Mouse (Mus musculus) heart, adult 2 months (tissue): ENCODE data around the gene Ms4a18. TPM values are rescaled to one million over a fixed set of nuclear protein-coding genes. Genes with fewer than 3 reads are reported as not detected.

ENCODE experiments used
- DNase-seq, 2 experiments: peaks; one replicate each; pipeline ENCODE4 v3.0.0; 2021
- H3K27ac ChIP-seq: fragments of 200-600 bp; 2 replicates; pipeline ENCODE4 v1.8.1; 2022
- H3K27me3 ChIP-seq: fragments of 200-500 bp; 2 replicates; pipeline ENCODE4 v1.6.1; 2012; ENCODE audit warnings: mild to moderate bottlenecking, low read length, inconsistent platforms, mixed read lengths; ENCODE audit not compliant: control insufficient read depth, insufficient read depth
- H3K36me3 ChIP-seq: fragments of 200-500 bp; 2 replicates; pipeline ENCODE4 v1.6.1; 2012; ENCODE audit warnings: low read length, inconsistent platforms; ENCODE audit not compliant: control insufficient read depth, insufficient read depth
- H3K4me1 ChIP-seq: fragments of 200-500 bp; 2 replicates; pipeline ENCODE4 v1.6.1; 2011; ENCODE audit warnings: low read length; ENCODE audit not compliant: control insufficient read depth, insufficient read depth
- H3K4me3 ChIP-seq: fragments of 200-600 bp; 2 replicates; pipeline ENCODE4 v1.8.1; 2022
- H3K79me2 ChIP-seq: fragments of 200-500 bp; replicated peaks from 2 replicates; pipeline ENCODE4 v1.6.1; 2012; ENCODE audit warnings: mild to moderate bottlenecking, inconsistent platforms, low read length, moderate library complexity, mixed read lengths; ENCODE audit not compliant: control insufficient read depth, insufficient read depth
- H3K9ac ChIP-seq: fragments of 200-500 bp; 2 replicates; pipeline ENCODE4 v1.6.1; 2012; ENCODE audit warnings: low read depth, mild to moderate bottlenecking, control low read depth, inconsistent platforms, low read length, mixed read lengths
- CTCF ChIP-seq: fragments of 200-600 bp; IDR thresholded peaks from 2 replicates; pipeline ENCODE4 v1.8.1; 2022; ENCODE audit warnings: antibody characterized with exemption, mild to moderate bottlenecking, moderate library complexity
- EP300 ChIP-seq: fragments of 200-500 bp; IDR thresholded peaks from 2 replicates; pipeline ENCODE4 v1.6.1; 2011; ENCODE audit warnings: low read depth, low read length, control low read depth; ENCODE audit not compliant: insufficient read depth
- POLR2A ChIP-seq: fragments of 200-500 bp; IDR thresholded peaks from 2 replicates; pipeline ENCODE4 v1.6.1; 2011; ENCODE audit warnings: mild to moderate bottlenecking, low read depth, low read length, control low read depth; ENCODE audit not compliant: insufficient read depth
- WGBS: fragments of 180-500 bp; shearing (Covaris S2); methylation state at CpG from one replicate; pipeline ENCODE4 v1.1.7; 2018; 5-methylcytosine and 5-hydroxymethylcytosine counted together
- intact Hi-C: fragments of 180-260 bp; cut with DNase I; formaldehyde crosslinking; loops from one replicate; pipeline ENCODE4 v1.15.1; 2025
- polyA plus RNA-seq: library from polyadenylated mRNA; depleted of rRNA; stranded (reverse); fragments of >200 nt; gene quantifications from 2 replicates; pipeline ENCODE4 v1.2.3, GENCODE M21; 2012
- total RNA-seq, 2 experiments: library from RNA; stranded (reverse); gene quantifications; 2 replicates each; pipeline ENCODE4 v1.2.3; 2021

Gene Ms4a18
- total and polyA plus RNA-seq, 3 experiments, result not detected

DNA sequence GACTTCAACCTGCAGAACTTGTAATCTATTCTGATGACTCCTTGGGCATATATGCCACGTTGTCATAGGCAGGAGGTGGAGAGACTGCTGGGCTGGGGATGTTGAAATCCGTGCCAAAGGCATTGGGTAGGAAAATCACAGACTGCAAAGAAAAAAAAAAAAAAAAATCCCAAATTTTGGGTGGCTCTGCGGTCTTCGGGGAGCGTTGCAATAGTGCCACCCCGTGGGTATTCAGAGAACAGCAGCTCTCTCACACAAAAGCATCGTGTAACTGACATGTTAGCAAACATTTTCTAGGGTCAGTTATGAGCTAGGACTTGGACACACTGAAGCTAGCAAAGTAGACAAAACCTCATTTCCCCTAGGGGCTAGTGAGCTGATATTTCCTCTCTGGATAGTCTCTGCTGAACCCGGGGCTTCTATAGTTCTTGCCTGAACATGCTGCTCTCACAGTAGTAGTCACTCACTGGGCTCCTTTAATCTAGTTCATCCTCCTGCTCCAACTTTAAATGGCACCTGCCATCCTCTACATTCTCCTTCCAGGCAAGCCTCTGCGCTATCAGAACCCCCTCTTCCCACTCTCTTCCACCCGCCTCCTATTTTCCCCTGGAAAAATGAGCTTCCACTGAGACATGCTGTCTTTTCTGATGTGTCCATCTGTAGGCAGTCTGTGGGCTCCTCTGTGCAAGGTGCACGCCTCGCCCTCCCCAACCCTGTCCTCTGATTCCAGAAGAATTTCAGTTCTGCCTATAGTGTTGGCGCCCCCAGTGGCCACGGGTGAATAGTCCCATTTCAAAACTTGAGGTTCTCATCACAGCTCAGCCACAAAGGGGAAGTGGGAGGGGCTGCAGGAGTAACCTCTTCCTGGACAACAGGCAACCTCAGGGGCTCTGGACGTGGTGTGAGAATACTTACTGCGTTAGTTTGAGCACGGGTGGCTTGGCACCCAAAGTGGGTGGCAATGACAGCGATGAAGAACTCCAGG, 38.4 kb downstream of the Ms4a18 start:
- Histone ChIP-seq H3K79me2 (no peaks in the 10 kb centered on the region), H3K9ac (no peak overlapping the region), H3K4me3 (peak overlapping the region; percentile 25), H3K27me3 (no peaks in the 10 kb centered on the region), H3K36me3 (no peaks in the 10 kb centered on the region), H3K27ac (peak overlapping the region; percentile 51), H3K4me1 (peaks cover 1% of the 10 kb centered on the region; the same call in 1 of the 2 replicates)
- WGBS, result 12% methylated on average over 18 of the region's 18 CpGs
- DNase-seq, result peak; percentile 84 to 86
- TF ChIP-seq CTCF (peak; percentile 73), POLR2A (no peak), EP300 (no peak)
- intact Hi-C loops, result loop anchor here (5.0 kb wide), 2 partner anchors 267 to 312 kb away; no protein-coding TSS in a partner anchor

DNA sequence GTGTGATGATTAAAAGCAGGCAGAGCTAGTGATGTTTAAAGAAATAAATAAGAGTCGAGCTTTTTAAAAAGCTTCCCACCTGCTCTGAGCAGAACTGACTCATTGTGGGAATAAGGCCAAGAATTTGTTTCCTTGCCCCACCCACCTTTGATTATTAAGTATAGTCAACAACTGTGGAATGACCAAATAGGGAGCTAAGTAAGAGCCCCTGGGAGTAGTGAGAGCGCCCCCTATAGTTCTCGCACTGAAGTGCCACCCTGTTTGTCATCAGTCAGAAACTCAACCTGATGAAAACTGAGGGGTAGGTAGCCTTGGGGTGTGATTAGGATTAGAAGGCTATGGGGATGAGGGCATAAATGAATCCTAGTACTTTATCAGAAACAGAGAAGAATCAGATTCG, 41.5 kb downstream of the Ms4a18 start:
- Histone ChIP-seq H3K36me3 (no peaks in the 10 kb centered on the region), H3K4me1 (peaks cover 1% of the 10 kb centered on the region; the same call in 1 of the 2 replicates), H3K4me3 (no peak overlapping the region), H3K9ac (no peak overlapping the region), H3K27me3 (no peaks in the 10 kb centered on the region), H3K79me2 (no peaks in the 10 kb centered on the region), H3K27ac (no peak overlapping the region)
- WGBS, result 43% methylated on average over 4 of the region's 4 CpGs
- peak; percentile 79 for TF ChIP-seq CTCF
- no peak for TF ChIP-seq EP300
- peak in 1 of 2 experiments; percentile 22 for DNase-seq
- intact Hi-C loops, result loop anchor here (5.0 kb wide), 2 partner anchors 264 to 309 kb away; no protein-coding TSS in a partner anchor

DNA sequence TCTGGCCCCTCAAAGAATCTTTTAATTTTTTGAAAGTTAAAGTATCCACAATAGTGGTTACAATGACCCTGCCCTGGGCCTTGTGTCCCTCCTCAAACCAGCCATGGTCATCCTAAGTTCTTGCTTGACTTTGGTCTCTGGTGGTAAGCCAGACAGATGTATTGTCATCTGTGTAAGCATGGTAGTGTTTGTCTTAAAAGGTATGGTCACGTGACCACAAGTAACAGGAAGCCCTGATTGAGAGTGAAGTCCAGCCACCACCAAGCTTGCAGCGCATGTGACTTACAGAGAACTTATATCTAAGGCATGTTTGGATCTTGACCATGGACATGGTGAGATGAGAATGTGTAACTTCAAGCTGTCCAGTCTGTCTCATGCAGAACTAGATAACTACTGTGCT, 42.6 kb downstream of the Ms4a18 start:
- intact Hi-C loops, result loop anchor here (5.0 kb wide), 2 partner anchors 263 to 308 kb away; no protein-coding TSS in a partner anchor
- no peaks in the 10 kb centered on the region for H3K27me3 ChIP-seq
- H3K27ac ChIP-seq, result no peak overlapping the region
- H3K4me1 ChIP-seq, result peaks cover 1% of the 10 kb centered on the region; the same call in 1 of the 2 replicates
- no peaks in the 10 kb centered on the region for H3K36me3 ChIP-seq
- TF ChIP-seq CTCF (no peak), POLR2A (no peak)
- no peak for DNase-seq
- H3K79me2 ChIP-seq, result no peaks in the 10 kb centered on the region
- no peak overlapping the region for H3K4me3 ChIP-seq
- WGBS, result 72% methylated on average over 2 of the region's 2 CpGs
- no peak overlapping the region for H3K9ac ChIP-seq

DNA sequence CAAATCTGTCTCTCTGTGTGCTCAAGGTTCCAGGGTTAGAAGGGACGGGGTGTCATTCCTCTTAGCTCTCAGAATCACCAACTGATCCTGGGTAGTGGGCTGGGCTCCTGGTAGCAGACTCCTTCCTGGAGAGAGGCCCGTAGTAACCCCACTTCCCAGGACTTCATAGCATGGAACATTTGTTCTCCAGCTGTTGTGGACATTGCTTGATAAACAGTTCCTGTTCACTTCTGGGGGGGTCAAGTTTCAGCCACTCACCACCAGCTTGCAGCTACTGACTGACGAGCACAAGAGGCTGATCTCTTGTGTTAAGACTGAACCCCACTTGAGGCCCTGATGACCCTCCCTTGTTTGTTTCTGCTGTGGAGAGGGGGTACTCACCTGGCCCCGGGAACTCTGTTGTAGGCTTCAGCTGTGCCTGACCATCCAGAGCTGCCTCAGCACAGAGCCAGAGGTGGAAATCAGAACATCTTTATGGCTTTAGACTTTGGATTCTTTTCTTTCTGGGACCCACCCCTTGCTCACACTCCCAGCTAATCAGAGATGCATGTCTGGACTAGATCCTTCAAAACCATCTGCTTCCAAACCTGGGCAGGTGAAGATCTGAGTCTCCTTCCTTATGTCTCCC, 43.5 kb downstream of the Ms4a18 start, which contains the start of gene Ms4a10:
Gene Ms4a10 (minus strand): TSS at position 433 of the 628 bp plus-strand sequence.
- Histone ChIP-seq H3K79me2 (no peaks in the 10 kb centered on the region), H3K9ac (no peak within 1 kb of the TSS), H3K27me3 (no peaks in the 10 kb centered on the region), H3K27ac (peak within 1 kb of the TSS; percentile 52), H3K36me3 (no peaks in the 10 kb centered on the region), H3K4me3 (no peak within 1 kb of the TSS), H3K4me1 (no peaks in the 10 kb centered on the region)
- DNase-seq, result no peak
- 32% methylated on average over 4 of the region's 4 CpGs for WGBS
- no peak for TF ChIP-seq EP300
- TF ChIP-seq CTCF, result no peak
- TF ChIP-seq POLR2A, result no peak
- intact Hi-C loops, result no loop called here

DNA sequence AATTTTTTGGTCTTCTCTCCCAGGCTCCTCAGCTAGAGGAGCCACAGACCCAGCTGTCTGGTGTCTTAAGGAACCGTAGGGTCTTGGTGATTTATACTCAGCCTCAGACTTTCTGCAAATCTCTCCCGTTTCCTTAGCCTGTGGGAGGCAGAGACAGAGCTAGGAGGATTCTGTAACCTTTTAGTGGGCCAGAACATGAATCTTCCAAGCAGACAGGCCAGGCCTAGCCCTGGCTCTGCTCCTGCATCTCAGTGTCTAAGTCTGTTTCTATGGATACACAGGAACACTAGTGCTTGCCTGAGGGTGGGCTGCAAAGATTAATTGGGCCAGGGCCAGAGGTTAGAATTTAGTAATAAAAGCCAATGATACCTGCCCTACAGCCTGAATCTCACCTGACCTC, 44.6 kb downstream of the Ms4a18 start:
- TF ChIP-seq CTCF (no peak), POLR2A (no peak), EP300 (no peak)
- no peak for DNase-seq
- Histone ChIP-seq H3K27me3 (no peaks in the 10 kb centered on the region), H3K36me3 (no peaks in the 10 kb centered on the region), H3K4me3 (no peak overlapping the region), H3K27ac (no peak overlapping the region), H3K79me2 (no peaks in the 10 kb centered on the region), H3K4me1 (no peaks in the 10 kb centered on the region), H3K9ac (no peak overlapping the region)
- 81% methylated on average over 2 of the region's 2 CpGs for WGBS
- intact Hi-C loops, result no loop called here
